Mouse (Mus musculus): ENCODE measurements around the gene Obsl1.

The Obsl1 gene

GRCm38 (mm10) chr1:75450314-75451005, 55.8 kb downstream of the Obsl1 start, which contains the start of gene Asic4:
Gene Asic4 (plus strand): TSS chr1:75450436.
- DNase-seq = no peak

GRCm38 (mm10) chr1:75449377-75450135, 56.7 kb downstream of the Obsl1 start:
- no peak for DNase-seq

GRCm38 (mm10) chr1:75448937-75449336, 57.3 kb downstream of the Obsl1 start:
- no peak for DNase-seq

GRCm38 (mm10) chr1:75448052-75448431, 58.2 kb downstream of the Obsl1 start:
- no peak for DNase-seq

- DNase-seq = no peak
Measured at GRCm38 (mm10) chr1:75447265-75448051, 58.8 kb downstream of the Obsl1 start.

GRCm38 (mm10) chr1:75446656-75447055, 59.6 kb downstream of the Obsl1 start:
- DNase-seq = no peak

GRCm38 (mm10) chr1:75445751-75446611, 60.3 kb downstream of the Obsl1 start:
- peak; percentile 90 for DNase-seq

GRCm38 (mm10) chr1:75445141-75445701, 61.0 kb downstream of the Obsl1 start:
- no peak for DNase-seq

- no peak for DNase-seq
Measured at GRCm38 (mm10) chr1:75444208-75444607, 62.0 kb downstream of the Obsl1 start.

GRCm38 (mm10) chr1:75443247-75444024, 62.8 kb downstream of the Obsl1 start:
- DNase-seq = peak; percentile 78

GRCm38 (mm10) chr1:75442811-75443210, 63.4 kb downstream of the Obsl1 start:
- DNase-seq = peak; percentile 87

- peak; percentile 73 for DNase-seq
Measured at GRCm38 (mm10) chr1:75442171-75442570, 64.1 kb downstream of the Obsl1 start.

GRCm38 (mm10) chr1:75441471-75441996, 64.7 kb downstream of the Obsl1 start:
- no peak for DNase-seq

- DNase-seq = peak; percentile 52
Measured at GRCm38 (mm10) chr1:75440661-75441060, 65.6 kb downstream of the Obsl1 start.

GRCm38 (mm10) chr1:75438782-75439181, 67.5 kb downstream of the Obsl1 start:
- DNase-seq = no peak

GRCm38 (mm10) chr1:75435475-75436328, 70.5 kb downstream of the Obsl1 start, which contains the start of gene Gmppa:
Gene Gmppa (plus strand): TSS chr1:75435930.
- peak; percentile 75 for DNase-seq
